Mouse (Mus musculus) hindbrain, embryonic 14.5 days (tissue): ENCODE measurements around the gene Ifi27l2b. TPM values are rescaled to one million over a fixed set of nuclear protein-coding genes. Genes with fewer than 3 reads are reported as not detected.

Experiments used
- ATAC-seq: fragments of 200-750 bp; cut with Nextera tagmentation; 2 replicates; pipeline ENCODE4 v1.8.0; 2017; ENCODE audit warnings: moderate number of reproducible peaks, mild to moderate bottlenecking, moderate TSS enrichment, moderate library complexity; ENCODE audit not compliant: low FRiP score
- DNase-seq: peaks from one replicate; pipeline ENCODE4 v3.0.0-alpha.2; 2015; ENCODE audit warnings: low spot score
- H3K27ac ChIP-seq: fragments of 300-500 bp; sonication (generic); 2 replicates; pipeline ENCODE4 v1.5.1; 2014; ENCODE audit warnings: mild to moderate bottlenecking, moderate library complexity
- H3K27me3 ChIP-seq: fragments of 300-500 bp; sonication (generic); 2 replicates; pipeline ENCODE4 v1.6.1; 2014; ENCODE audit warnings: mild to moderate bottlenecking, low read length, mixed read lengths; ENCODE audit not compliant: control insufficient read depth, insufficient read depth
- H3K36me3 ChIP-seq: fragments of 300-500 bp; sonication (generic); replicated peaks from 2 replicates; pipeline ENCODE4 v1.6.1; 2014; ENCODE audit not compliant: control insufficient read depth, insufficient read depth
- H3K4me1 ChIP-seq: fragments of 300-500 bp; sonication (generic); replicated peaks from 2 replicates; pipeline ENCODE4 v1.6.1; 2014; ENCODE audit warnings: antibody characterized with exemption, low read length, mixed read lengths; ENCODE audit not compliant: control insufficient read depth, insufficient read depth
- H3K4me2 ChIP-seq: fragments of 300-500 bp; sonication (generic); replicated peaks from 2 replicates; pipeline ENCODE4 v1.6.1; 2014; ENCODE audit warnings: mild to moderate bottlenecking, moderate library complexity
- H3K4me3 ChIP-seq: fragments of 300-500 bp; sonication (generic); replicated peaks from 2 replicates; pipeline ENCODE4 v1.5.1; 2014; ENCODE audit warnings: mild to moderate bottlenecking, low read length
- H3K9ac ChIP-seq: fragments of 300-500 bp; sonication (generic); 2 replicates; pipeline ENCODE4 v1.6.1; 2014
- H3K9me3 ChIP-seq: fragments of 300-500 bp; sonication (generic); 2 replicates; pipeline ENCODE4 v1.6.1; 2016; ENCODE audit warnings: low read length; ENCODE audit not compliant: control insufficient read depth
- WGBS: fragments of 180-500 bp; shearing (Covaris S2); extraction: QIAGEN DNeasy Blood & Tissue Kit; methylation state at CpG from one replicate; pipeline ENCODE4 v1.1.7; 2014; 5-methylcytosine and 5-hydroxymethylcytosine counted together
- polyA plus RNA-seq: library from polyadenylated mRNA; unstranded; fragments of >200 nt; fragmentation: Nextera tagmentation; extraction: Ambion mirVana; gene quantifications from 2 replicates; pipeline ENCODE4 v1.2.1, GENCODE M21; 2014

Ifi27l2b gene
- not detected in 2 replicates for polyA plus RNA-seq

DNA sequence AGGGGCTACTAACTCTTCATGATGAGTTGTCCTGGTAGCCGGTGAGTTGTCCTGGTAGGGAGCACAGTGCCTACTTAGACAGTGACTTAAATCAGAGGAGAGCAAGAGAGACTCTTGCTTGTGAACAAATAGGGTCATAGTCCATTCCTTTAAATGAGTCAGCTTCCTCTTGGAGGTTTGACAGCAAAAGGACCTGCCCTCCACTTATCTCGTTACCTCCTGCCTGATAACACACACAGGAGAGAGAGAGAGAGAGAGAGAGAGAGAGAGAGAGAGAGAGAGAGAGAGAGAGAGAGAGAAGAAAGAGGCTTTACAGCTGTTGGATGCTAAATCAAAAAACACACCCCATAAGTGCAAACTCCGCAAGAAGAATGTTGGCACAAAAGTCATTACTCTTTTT is at the start of gene Ifi27l2b:
TSS of gene Ifi27l2b (minus strand) at position 84 of the 400 bp plus-strand sequence.
- H3K4me3 ChIP-seq = no peak within 1 kb of the TSS
- H3K27ac ChIP-seq = no peak within 1 kb of the TSS
- H3K9me3 ChIP-seq = no peaks in the 10 kb centered on the region
- no peak within 1 kb of the TSS for H3K4me2 ChIP-seq
- H3K4me1 ChIP-seq = no peaks in the 10 kb centered on the region
- DNase-seq = no peak
- no peak for ATAC-seq
- no peaks in the 10 kb centered on the region for H3K27me3 ChIP-seq
- H3K36me3 ChIP-seq = no peaks in the 10 kb centered on the region
- H3K9ac ChIP-seq = no peak within 1 kb of the TSS
- WGBS = 78% methylated on average over 3 of the region's 3 CpGs

DNA sequence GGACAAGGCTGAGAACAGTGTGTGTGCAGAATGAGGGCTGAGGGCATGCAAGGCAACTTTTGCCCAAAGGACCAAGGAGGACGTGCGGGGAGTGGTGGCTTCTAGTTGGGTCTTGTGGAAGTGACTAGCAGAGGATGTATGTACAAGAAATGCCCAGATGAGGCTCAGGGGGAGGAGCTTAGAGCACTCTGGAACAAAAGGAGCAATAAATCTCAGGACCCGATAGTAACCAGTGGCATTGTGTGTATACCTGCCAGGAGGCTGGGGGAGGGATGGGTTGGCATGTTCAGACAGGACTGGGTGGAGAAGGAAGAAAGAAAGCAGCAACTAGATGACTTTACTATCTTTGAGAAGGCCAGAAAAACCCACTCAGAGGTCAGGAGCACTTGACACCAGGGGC is 47.4 kb upstream of the Ifi27l2b start:
- H3K4me3 ChIP-seq = no peak overlapping the region
- WGBS = 84% methylated on average over 3 of the region's 3 CpGs
- no peak overlapping the region for H3K9ac ChIP-seq
- no peak overlapping the region for H3K4me2 ChIP-seq
- ATAC-seq (no peak), DNase-seq (no peak)
- no peaks in the 10 kb centered on the region for H3K4me1 ChIP-seq
- H3K9me3 ChIP-seq = no peaks in the 10 kb centered on the region
- H3K36me3 ChIP-seq = no peaks in the 10 kb centered on the region
- no peaks in the 10 kb centered on the region for H3K27me3 ChIP-seq
- H3K27ac ChIP-seq = no peak overlapping the region

DNA sequence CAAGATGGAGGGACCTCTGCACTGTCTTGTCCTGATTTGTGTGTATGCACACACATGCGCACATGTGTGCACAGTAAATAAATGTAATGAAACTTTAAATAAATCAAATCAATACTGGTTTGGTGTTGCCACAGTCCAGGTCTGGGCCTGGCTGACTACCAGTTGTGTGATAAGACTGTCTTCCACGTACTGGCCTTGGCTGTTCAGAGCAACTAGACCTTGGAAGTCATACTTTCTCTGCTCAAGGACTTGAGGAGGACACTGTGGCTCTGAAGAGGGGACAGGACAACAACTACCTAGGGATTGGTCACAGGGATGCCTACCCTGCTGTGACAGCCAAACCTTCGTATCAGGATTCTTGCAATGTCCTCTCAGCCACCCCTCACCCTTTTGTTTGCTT is 46.3 kb upstream of the Ifi27l2b start:
- 84% methylated on average over 3 of the region's 3 CpGs for WGBS
- H3K4me2 ChIP-seq = no peak overlapping the region
- no peak overlapping the region for H3K27ac ChIP-seq
- H3K9ac ChIP-seq = no peak overlapping the region
- H3K4me3 ChIP-seq = no peak overlapping the region
- H3K4me1 ChIP-seq = no peaks in the 10 kb centered on the region
- H3K36me3 ChIP-seq = no peaks in the 10 kb centered on the region
- H3K9me3 ChIP-seq = no peaks in the 10 kb centered on the region
- DNase-seq (no peak), ATAC-seq (no peak)
- H3K27me3 ChIP-seq = no peaks in the 10 kb centered on the region

GRCm38 (mm10) chr12:103499261-103499660 is 42.2 kb upstream of the Ifi27l2b start:
- ATAC-seq (no peak), DNase-seq (no peak)
- H3K4me3 ChIP-seq = no peak overlapping the region
- no peaks in the 10 kb centered on the region for H3K4me1 ChIP-seq
- H3K36me3 ChIP-seq = no peaks in the 10 kb centered on the region
- no peaks in the 10 kb centered on the region for H3K27me3 ChIP-seq
- H3K9ac ChIP-seq = no peak overlapping the region
- no peak overlapping the region for H3K27ac ChIP-seq
- H3K4me2 ChIP-seq = no peak overlapping the region
- no peaks in the 10 kb centered on the region for H3K9me3 ChIP-seq
- WGBS = 81% methylated on average over 2 of the region's 2 CpGs

DNA sequence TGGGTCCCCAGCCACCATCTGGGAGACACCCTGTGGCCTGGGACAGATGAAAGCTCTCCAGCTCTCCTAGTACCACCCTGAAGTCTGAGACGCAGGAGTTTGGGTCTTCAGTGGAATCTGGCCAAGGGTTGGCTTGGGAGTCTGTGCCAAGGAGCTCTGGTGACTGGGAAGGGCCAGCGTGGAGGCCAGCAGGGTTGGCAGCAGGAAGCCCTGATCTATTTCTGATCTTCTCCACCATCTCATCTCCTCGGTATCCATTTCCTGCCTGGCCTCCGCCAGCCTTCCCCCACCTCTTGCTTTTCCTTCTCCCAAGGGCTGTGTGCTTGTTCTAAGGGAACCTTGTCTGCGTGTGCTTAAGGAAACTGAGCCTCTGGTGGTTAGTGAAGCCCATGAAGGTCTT is 41.7 kb upstream of the Ifi27l2b start:
- no peak overlapping the region for H3K27ac ChIP-seq
- ATAC-seq (no peak), DNase-seq (no peak)
- H3K36me3 ChIP-seq = no peaks in the 10 kb centered on the region
- no peak overlapping the region for H3K4me2 ChIP-seq
- H3K9me3 ChIP-seq = no peaks in the 10 kb centered on the region
- WGBS = 82% methylated on average over 5 of the region's 5 CpGs
- no peak overlapping the region for H3K9ac ChIP-seq
- no peak overlapping the region for H3K4me3 ChIP-seq
- no peaks in the 10 kb centered on the region for H3K4me1 ChIP-seq
- no peaks in the 10 kb centered on the region for H3K27me3 ChIP-seq

DNA sequence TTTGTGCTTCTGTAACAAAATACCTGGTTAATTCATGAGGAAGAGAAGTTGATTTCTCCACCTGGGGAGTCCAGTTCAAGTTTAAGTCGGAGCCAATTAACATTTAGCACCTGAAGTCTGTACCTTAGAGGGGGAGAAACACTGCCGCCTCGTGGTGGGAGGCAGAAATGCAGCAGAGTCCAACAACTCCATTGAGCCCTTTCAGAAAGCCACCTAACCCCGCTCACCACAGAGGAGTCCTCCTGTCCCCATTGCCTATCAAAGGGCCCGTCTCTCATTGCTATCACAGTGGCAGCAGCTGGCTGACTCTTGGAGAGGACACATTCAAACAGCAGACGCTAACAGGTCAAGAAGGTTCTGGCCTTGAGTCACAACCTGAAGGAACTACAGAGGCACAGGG is 37.5 kb upstream of the Ifi27l2b start:
- no peak overlapping the region for H3K4me3 ChIP-seq
- DNase-seq (no peak), ATAC-seq (no peak)
- H3K27ac ChIP-seq = no peak overlapping the region
- H3K9me3 ChIP-seq = no peaks in the 10 kb centered on the region
- H3K36me3 ChIP-seq = no peaks in the 10 kb centered on the region
- no peaks in the 10 kb centered on the region for H3K27me3 ChIP-seq
- H3K4me2 ChIP-seq = no peak overlapping the region
- no peaks in the 10 kb centered on the region for H3K4me1 ChIP-seq
- no peak overlapping the region for H3K9ac ChIP-seq
- WGBS = 25% methylated on average over 6 of the region's 6 CpGs

GRCm38 (mm10) chr12:103492767-103493166 is 35.7 kb upstream of the Ifi27l2b start:
- DNase-seq = peak; percentile 76
- no peaks in the 10 kb centered on the region for H3K4me1 ChIP-seq
- no peaks in the 10 kb centered on the region for H3K27me3 ChIP-seq
- 41% methylated on average over 5 of the region's 5 CpGs for WGBS
- no peak overlapping the region for H3K9ac ChIP-seq
- H3K4me2 ChIP-seq = no peak overlapping the region
- ATAC-seq = peak; percentile 14; the same call in 1 of the 2 replicates
- no peaks in the 10 kb centered on the region for H3K9me3 ChIP-seq
- H3K36me3 ChIP-seq = no peaks in the 10 kb centered on the region
- H3K4me3 ChIP-seq = no peak overlapping the region
- H3K27ac ChIP-seq = no peak overlapping the region

GRCm38 (mm10) chr12:103491091-103491730 is 34.2 kb upstream of the Ifi27l2b start:
- Histone ChIP-seq H3K36me3 (no peaks in the 10 kb centered on the region), H3K9me3 (no peaks in the 10 kb centered on the region), H3K4me2 (no peak overlapping the region), H3K4me3 (no peak overlapping the region), H3K4me1 (no peaks in the 10 kb centered on the region), H3K27me3 (no peaks in the 10 kb centered on the region), H3K9ac (no peak overlapping the region), H3K27ac (no peak overlapping the region)
- WGBS = 78% methylated on average over 3 of the region's 3 CpGs
- DNase-seq (no peak), ATAC-seq (no peak)

GRCm38 (mm10) chr12:103487750-103488149 is 30.7 kb upstream of the Ifi27l2b start:
- Histone ChIP-seq H3K4me1 (no peaks in the 10 kb centered on the region), H3K4me2 (no peak overlapping the region), H3K4me3 (no peak overlapping the region), H3K27me3 (no peaks in the 10 kb centered on the region), H3K36me3 (no peaks in the 10 kb centered on the region), H3K9me3 (no peaks in the 10 kb centered on the region), H3K27ac (no peak overlapping the region), H3K9ac (no peak overlapping the region)
- WGBS = 73% methylated on average over 2 of the region's 2 CpGs
- ATAC-seq (no peak), DNase-seq (no peak)

DNA sequence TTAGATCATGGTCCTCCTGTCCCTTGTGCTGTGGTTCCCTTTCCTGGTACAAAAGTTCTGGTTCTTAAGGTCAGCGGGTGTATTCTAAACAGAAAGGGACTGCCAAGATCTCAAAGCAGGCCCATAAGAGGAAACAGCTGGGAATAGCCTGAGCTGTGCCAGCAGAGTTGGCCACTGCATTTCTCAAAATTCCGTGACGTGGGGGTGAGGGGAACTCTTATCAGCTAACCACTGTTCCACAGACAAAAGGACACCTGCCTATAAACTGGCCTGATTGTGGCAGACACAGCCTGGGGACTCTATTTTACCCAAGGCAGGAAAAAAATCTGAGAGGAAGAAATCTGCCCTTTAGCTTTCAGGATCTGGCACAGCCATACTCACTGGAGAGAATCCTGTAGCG is 30.3 kb upstream of the Ifi27l2b start:
- H3K4me3 ChIP-seq = no peak overlapping the region
- no peaks in the 10 kb centered on the region for H3K27me3 ChIP-seq
- DNase-seq (no peak), ATAC-seq (no peak)
- no peaks in the 10 kb centered on the region for H3K4me1 ChIP-seq
- H3K36me3 ChIP-seq = no peaks in the 10 kb centered on the region
- no peaks in the 10 kb centered on the region for H3K9me3 ChIP-seq
- WGBS = 79% methylated on average over 4 of the region's 4 CpGs
- H3K27ac ChIP-seq = no peak overlapping the region
- H3K9ac ChIP-seq = no peak overlapping the region
- H3K4me2 ChIP-seq = no peak overlapping the region
